In the genomic region with DNA sequence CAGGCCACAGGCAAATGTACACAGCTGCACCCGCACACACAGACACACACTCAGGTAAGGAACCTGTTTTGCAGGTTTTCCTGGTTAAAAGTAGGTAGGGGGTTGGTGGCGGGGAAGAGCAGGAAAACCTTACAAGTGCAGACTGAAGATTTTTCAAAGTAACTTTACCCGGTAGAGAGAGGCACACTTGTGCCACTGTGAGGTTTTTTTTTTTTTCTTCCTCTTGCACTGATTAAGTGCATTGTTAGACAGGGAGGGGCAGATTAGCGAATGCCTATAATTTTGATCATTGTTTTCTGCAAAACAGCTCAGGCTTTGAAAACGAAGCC, we compare ENCODE assay signal across 8 mouse cellular contexts.
DNase-seq lines count a peak whose midpoint lies in the region; ATAC-seq lines count a peak whose summit lies in the region.

No protein-coding gene starts in this region.

- H3K36me3 ChIP-seq in hindbrain, embryonic 10.5 days = no peaks in the 10 kb centered on the region
- H3K36me3 ChIP-seq in limb, embryonic 15.5 days = no peaks in the 10 kb centered on the region
- no peaks in the 10 kb centered on the region for H3K36me3 ChIP-seq in neural tube, embryonic 14.5 days (ENCODE audit: control insufficient read depth, insufficient read depth, low read length)

- ATAC-seq in limb, embryonic 15.5 days (ENCODE audit: insufficient number of reproducible peaks, low FRiP score, low TSS enrichment, low read depth) = no peak
- ATAC-seq in neural tube, embryonic 14.5 days (ENCODE audit: low read depth) = peak; percentile 17; the same call in 1 of the 2 replicates

- WGBS in hindbrain, embryonic 10.5 days = 12% methylated on average over 5 of the region's 5 CpGs
- 17% methylated on average over 5 of the region's 5 CpGs for WGBS in limb, embryonic 15.5 days
- WGBS in neural tube, embryonic 14.5 days = 8% methylated on average over 5 of the region's 5 CpGs

- H3K4me1 ChIP-seq in hindbrain, embryonic 10.5 days (replicated peaks) = peaks cover 32% of the 10 kb centered on the region
- peaks cover 18% of the 10 kb centered on the region for H3K4me1 ChIP-seq in limb, embryonic 15.5 days
- H3K4me1 ChIP-seq in neural tube, embryonic 14.5 days (ENCODE audit: control insufficient read depth, insufficient read depth, low read length) = peaks cover 15% of the 10 kb centered on the region; the same call in 1 of the 2 replicates

- no peak overlapping the region for H3K27ac ChIP-seq in hindbrain, embryonic 10.5 days
- H3K27ac ChIP-seq in limb, embryonic 15.5 days = peak overlapping the region; percentile 69
- H3K27ac ChIP-seq in neural tube, embryonic 14.5 days (ENCODE audit: low read depth, low read length) = no peak overlapping the region

- DNase-seq in kidney, adult 11 months = peak; percentile 34
- no peak for DNase-seq in kidney, adult 18-20 months
- peak; percentile 20 for DNase-seq in hindbrain, embryonic 10.5 days (ENCODE audit: low spot score)
- DNase-seq in spleen, postnatal 14 days (ENCODE audit: low spot score in 2 of 2) = no peak
- DNase-seq in left cerebral cortex, postnatal 25 days (ENCODE audit: low spot score in 2 of 2) = no peak
- no peak for DNase-seq in adipocyte (ENCODE audit: low spot score)

- no peaks in the 10 kb centered on the region for H3K27me3 ChIP-seq in hindbrain, embryonic 10.5 days (ENCODE audit: insufficient read depth, poor library complexity, severe bottlenecking)
- no peaks in the 10 kb centered on the region for H3K27me3 ChIP-seq in limb, embryonic 15.5 days
- H3K27me3 ChIP-seq in neural tube, embryonic 14.5 days (ENCODE audit: control insufficient read depth, insufficient read depth, low read length) = no peaks in the 10 kb centered on the region

- H3K4me3 ChIP-seq in hindbrain, embryonic 10.5 days = peak overlapping the region; percentile 35
- H3K4me3 ChIP-seq in limb, embryonic 15.5 days = peak overlapping the region; percentile 25
- no peak overlapping the region; the same call in 1 of the 2 replicates for H3K4me3 ChIP-seq in neural tube, embryonic 14.5 days (ENCODE audit: low read depth, low read length)

- intact Hi-C loops in left cerebral cortex, postnatal 25 days (cut with DNase I) = no loop called here

- peak overlapping the region; percentile 41 for H3K4me2 ChIP-seq in limb, embryonic 15.5 days
- H3K4me2 ChIP-seq in neural tube, embryonic 14.5 days (ENCODE audit: low read depth, low read length) = peak overlapping the region; percentile 24

- H3K9ac ChIP-seq in limb, embryonic 15.5 days = no peak overlapping the region
- H3K9ac ChIP-seq in neural tube, embryonic 14.5 days (replicated peaks; ENCODE audit: low read depth, low read length) = no peak overlapping the region

- H3K9me3 ChIP-seq in hindbrain, embryonic 10.5 days = no peaks in the 10 kb centered on the region
- H3K9me3 ChIP-seq in limb, embryonic 15.5 days = no peaks in the 10 kb centered on the region
- no peaks in the 10 kb centered on the region for H3K9me3 ChIP-seq in neural tube, embryonic 14.5 days (ENCODE audit: control insufficient read depth, low read length)

Comparison
In these comparisons a context has a peak if more than half of its experiments do, and no peak if none do; other contexts are left out.
1. DNase-seq: peak in kidney, adult 11 months (single experiment) and hindbrain, embryonic 10.5 days (single experiment); none in kidney, adult 18-20 months (single experiment), spleen, postnatal 14 days (0 of 2), left cerebral cortex, postnatal 25 days (0 of 2) and adipocyte (single experiment).